Mouse (Mus musculus) testis, adult 2 months (tissue): ENCODE measurements around the gene Mettl1.

Experiments used
- CTCF ChIP-seq: fragments of 200-500 bp; IDR thresholded peaks from 2 replicates; pipeline ENCODE4 v1.5.1; 2012; ENCODE audit warnings: low read depth, mild to moderate bottlenecking, inconsistent platforms, low read length, moderate library complexity; ENCODE audit not compliant: control insufficient read depth, insufficient read depth, insufficient replicate concordance
- POLR2A ChIP-seq: fragments of 200-500 bp; IDR thresholded peaks from 2 replicates; pipeline ENCODE4 v1.6.1; 2012; ENCODE audit warnings: low read depth, mild to moderate bottlenecking, inconsistent platforms, low read length, moderate library complexity; ENCODE audit not compliant: control insufficient read depth

DNA sequence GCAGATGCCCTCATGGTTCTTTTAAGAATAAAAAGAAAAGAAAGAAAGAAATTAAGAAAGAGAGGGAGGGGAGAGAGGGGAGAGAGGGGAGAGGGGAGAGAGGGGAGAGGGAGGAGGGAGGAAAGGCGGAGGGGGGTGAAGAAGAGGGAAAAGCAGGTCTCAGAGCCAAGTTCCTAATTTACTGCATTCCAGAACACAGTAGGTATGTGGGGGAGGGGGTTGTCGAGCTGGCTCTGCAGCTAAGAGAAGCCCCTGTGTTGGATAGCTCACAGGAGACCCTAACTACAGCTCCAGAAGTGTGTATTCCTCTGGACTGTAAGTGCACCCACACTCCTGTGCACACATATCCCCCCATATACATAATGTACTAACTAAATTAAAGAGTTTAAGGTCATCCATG is 24.1 kb upstream of the Mettl1 start:
- TF ChIP-seq POLR2A, result no peak
- no peak for TF ChIP-seq CTCF
